Mouse (Mus musculus) liver, embryonic 16.5 days (tissue): ENCODE measurements at regions not wholly inside any gene's neighbourhood (a gene's known extent, or its start where the extent isn't known, plus 50 kb on each side); places are given as distances from the start of the nearest gene placed in this dataset.

Source experiments
- ATAC-seq: fragments of 200-750 bp; cut with Nextera tagmentation; 2 replicates; pipeline ENCODE4 v1.8.0; 2017; ENCODE audit warnings: low read depth, mild to moderate bottlenecking, moderate number of reproducible peaks, moderate library complexity
- H3K27ac ChIP-seq: fragments of 300-500 bp; sonication (generic); 2 replicates; pipeline ENCODE4 v1.5.1; 2014; ENCODE audit warnings: mild to moderate bottlenecking, low read length
- H3K27me3 ChIP-seq: fragments of 300-500 bp; sonication (generic); 2 replicates; pipeline ENCODE4 v1.6.1; 2014; ENCODE audit warnings: low read depth, low read length, mixed read lengths; ENCODE audit not compliant: control insufficient read depth, insufficient read depth
- H3K36me3 ChIP-seq: fragments of 300-500 bp; sonication (generic); 2 replicates; pipeline ENCODE4 v1.6.1; 2014; ENCODE audit warnings: mild to moderate bottlenecking; ENCODE audit not compliant: control insufficient read depth, insufficient read depth
- H3K4me1 ChIP-seq: fragments of 300-500 bp; sonication (generic); 2 replicates; pipeline ENCODE4 v1.6.1; 2014; ENCODE audit warnings: low read depth, low read length, mixed read lengths; ENCODE audit not compliant: control insufficient read depth
- H3K4me2 ChIP-seq: fragments of 300-500 bp; sonication (generic); 2 replicates; pipeline ENCODE4 v1.6.1; 2014; ENCODE audit warnings: low read depth, low read length, mixed read lengths
- H3K4me3 ChIP-seq: fragments of 300-500 bp; sonication (generic); 2 replicates; pipeline ENCODE4 v1.5.1; 2014; ENCODE audit warnings: low read depth, mild to moderate bottlenecking, low read length
- H3K9ac ChIP-seq: fragments of 300-500 bp; sonication (generic); 2 replicates; pipeline ENCODE4 v1.6.1; 2014; ENCODE audit warnings: low read depth, low read length
- H3K9me3 ChIP-seq: fragments of 300-500 bp; sonication (generic); replicated peaks from 2 replicates; pipeline ENCODE4 v1.6.1; 2016; ENCODE audit warnings: low read length; ENCODE audit not compliant: control insufficient read depth
- WGBS: fragments of 180-500 bp; shearing (Covaris S2); extraction: QIAGEN DNeasy Blood & Tissue Kit; methylation state at CpG from one replicate; pipeline ENCODE4 v1.1.7; 2014; ENCODE audit not compliant: insufficient replicate concordance; 5-methylcytosine and 5-hydroxymethylcytosine counted together

DNA sequence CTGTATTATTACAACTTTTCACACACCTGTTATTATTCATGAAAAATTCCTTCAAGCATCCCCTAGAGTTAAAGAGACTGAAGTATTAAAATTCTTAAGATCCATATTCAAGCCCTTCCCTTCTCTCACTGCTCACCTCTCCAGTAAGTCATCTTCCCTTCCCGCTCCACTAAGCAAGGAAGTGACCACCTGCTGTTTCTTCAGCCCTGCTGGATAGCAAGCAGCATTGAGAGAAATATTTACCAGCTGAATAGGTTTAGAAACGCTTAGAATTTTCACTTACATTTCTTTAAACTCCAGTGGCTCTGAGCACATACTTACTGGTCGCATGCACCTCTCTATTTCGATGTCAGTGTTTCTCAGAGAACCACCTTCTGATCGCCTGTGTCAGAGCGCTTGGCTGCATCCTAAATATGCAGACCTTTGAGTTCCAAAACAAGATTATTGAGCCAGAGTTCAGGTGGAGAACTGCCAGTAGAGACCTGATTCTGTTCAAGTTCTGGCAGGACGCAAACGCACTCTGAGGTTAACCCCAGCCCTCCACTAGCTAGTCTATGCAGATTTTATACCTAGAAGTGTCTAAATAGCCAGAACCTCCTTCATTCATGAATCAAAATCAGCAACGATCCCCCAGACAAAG is 314.9 kb downstream of the Mllt3 start:
- Histone ChIP-seq H3K9ac (no peak overlapping the region), H3K27ac (no peak overlapping the region), H3K4me1 (no peaks in the 10 kb centered on the region), H3K4me3 (no peak overlapping the region), H3K36me3 (no peaks in the 10 kb centered on the region), H3K4me2 (no peak overlapping the region), H3K9me3 (no peaks in the 10 kb centered on the region), H3K27me3 (no peaks in the 10 kb centered on the region)
- ATAC-seq = no peak
- whole genome bisulfite sequencing = 63% methylated on average over 9 of the region's 9 CpGs

DNA sequence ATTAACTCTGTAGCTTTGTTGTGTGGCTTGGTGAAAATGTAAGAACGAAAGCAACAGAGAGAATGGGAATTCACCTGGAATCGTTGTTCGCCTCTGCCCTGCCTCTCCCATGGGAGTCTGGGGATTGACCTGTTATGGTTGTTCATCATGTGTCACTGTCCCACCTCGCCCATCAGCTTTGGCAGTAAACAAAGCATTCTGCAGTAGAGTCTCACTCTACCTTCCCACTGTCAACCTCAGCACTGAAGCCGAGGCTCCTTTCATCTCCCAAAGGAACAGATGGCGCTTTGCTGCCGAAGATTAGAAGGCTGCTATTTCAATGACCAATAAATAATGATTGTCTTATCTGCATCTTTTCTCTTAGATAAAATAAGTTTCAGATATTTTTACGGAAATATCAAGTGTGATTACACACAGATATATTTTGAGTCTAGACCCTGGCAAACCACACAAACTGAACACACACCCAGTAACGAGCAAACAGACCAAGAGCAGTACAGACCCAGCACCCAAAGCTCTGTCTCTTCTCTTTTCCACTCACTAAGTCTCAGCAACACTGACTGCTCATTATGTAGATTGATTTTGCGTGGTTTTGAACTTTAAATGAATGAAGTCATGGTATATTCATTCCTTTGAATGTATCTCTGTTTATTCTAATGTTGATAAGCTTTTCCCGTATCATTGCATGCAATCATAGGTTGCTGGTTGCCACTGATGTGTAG is 317.8 kb downstream of the Mllt3 start:
- no peaks in the 10 kb centered on the region for H3K27me3 ChIP-seq
- H3K27ac ChIP-seq = no peak overlapping the region
- 59% methylated on average over 11 of the region's 11 CpGs for WGBS
- no peak for ATAC-seq
- no peak overlapping the region for H3K9ac ChIP-seq
- H3K36me3 ChIP-seq = no peaks in the 10 kb centered on the region
- no peaks in the 10 kb centered on the region for H3K9me3 ChIP-seq
- no peak overlapping the region for H3K4me2 ChIP-seq
- H3K4me1 ChIP-seq = no peaks in the 10 kb centered on the region
- H3K4me3 ChIP-seq = no peak overlapping the region

DNA sequence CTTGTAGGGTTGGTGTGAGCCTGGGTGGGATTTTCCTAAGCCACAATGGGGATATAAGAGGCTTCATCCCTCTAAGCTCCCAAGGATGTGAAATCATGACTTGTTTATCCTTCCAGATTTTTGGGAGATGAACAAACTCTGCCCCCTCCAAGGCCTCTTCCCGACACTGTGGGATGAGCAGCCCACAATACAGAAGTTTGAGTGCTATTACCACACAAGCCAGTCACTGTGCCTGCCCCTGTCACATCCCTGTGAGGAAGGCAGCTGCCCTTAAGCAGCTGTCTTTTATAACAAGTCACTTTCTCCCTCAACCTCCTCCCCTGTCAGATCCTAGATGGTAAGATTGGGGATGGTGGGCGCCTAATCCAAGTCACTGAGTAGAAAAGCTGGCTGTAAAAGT is 320.5 kb downstream of the Mllt3 start:
- 38% methylated on average over 2 of the region's 2 CpGs for WGBS
- H3K9me3 ChIP-seq = no peaks in the 10 kb centered on the region
- no peaks in the 10 kb centered on the region for H3K4me1 ChIP-seq
- H3K27me3 ChIP-seq = no peaks in the 10 kb centered on the region
- H3K4me3 ChIP-seq = no peak overlapping the region
- no peak overlapping the region for H3K4me2 ChIP-seq
- no peaks in the 10 kb centered on the region for H3K36me3 ChIP-seq
- H3K27ac ChIP-seq = no peak overlapping the region
- no peak overlapping the region for H3K9ac ChIP-seq
- no peak for ATAC-seq

DNA sequence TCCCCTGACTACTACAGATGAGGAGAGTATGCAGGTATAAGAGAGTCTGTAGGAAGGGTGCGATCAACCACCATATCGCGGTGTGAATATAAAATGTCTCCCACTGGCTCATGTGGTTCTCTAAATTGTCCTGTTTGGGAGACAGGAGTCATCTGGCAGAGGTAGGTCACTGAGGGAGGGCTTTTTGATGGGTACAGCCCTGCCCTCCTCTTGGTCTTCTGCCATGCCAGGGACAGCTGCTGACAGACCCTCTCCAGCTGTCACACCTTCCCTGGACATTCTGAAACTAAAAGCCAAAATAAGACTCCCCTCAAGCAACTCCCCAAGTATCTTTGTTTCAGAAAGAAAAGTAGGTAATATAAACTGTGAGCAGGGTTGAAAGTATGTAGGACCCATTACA is 320.9 kb downstream of the Mllt3 start:
- no peaks in the 10 kb centered on the region for H3K9me3 ChIP-seq
- no peak overlapping the region for H3K27ac ChIP-seq
- H3K36me3 ChIP-seq = no peaks in the 10 kb centered on the region
- no peak overlapping the region for H3K4me3 ChIP-seq
- no peak for ATAC-seq
- H3K4me2 ChIP-seq = no peak overlapping the region
- WGBS = 87% methylated on average over 3 of the region's 3 CpGs
- no peaks in the 10 kb centered on the region for H3K27me3 ChIP-seq
- H3K4me1 ChIP-seq = no peaks in the 10 kb centered on the region
- H3K9ac ChIP-seq = no peak overlapping the region

DNA sequence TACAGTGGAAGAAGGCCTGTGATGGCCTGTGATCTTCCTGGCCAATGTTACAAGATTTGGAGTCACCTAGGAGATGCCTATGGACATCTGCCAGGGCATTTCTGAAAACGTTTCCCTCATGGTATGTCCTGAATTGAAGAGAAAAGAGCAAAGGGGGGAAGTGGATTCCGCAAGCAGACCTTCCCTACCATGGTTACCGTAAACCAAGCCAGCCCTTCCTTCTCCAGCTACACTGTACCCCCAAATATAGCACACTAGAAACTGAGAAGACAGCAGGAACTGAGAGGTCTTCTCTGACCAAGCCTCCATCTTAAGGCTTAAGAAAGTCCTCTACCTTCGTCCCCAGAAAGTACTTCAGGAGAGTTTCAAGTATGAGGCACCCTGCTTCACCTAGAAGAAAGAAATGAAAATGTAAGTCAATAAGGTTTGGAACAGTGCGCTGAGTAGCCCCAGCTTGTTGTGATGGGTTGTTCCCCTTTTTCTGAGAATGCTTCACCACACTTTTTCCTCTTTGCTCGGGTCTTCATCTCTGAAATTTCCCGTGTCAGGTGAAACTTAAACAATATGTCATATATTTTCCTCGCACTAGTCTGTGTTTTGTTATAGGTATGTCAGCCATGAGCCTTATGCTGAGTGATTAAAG is 321.9 kb downstream of the Mllt3 start:
- Histone ChIP-seq H3K27ac (no peak overlapping the region), H3K27me3 (no peaks in the 10 kb centered on the region), H3K4me1 (no peaks in the 10 kb centered on the region), H3K4me2 (no peak overlapping the region), H3K9ac (no peak overlapping the region), H3K9me3 (no peaks in the 10 kb centered on the region), H3K4me3 (no peak overlapping the region), H3K36me3 (no peaks in the 10 kb centered on the region)
- ATAC-seq = no peak
- 51% methylated on average over 8 of the region's 8 CpGs for WGBS

DNA sequence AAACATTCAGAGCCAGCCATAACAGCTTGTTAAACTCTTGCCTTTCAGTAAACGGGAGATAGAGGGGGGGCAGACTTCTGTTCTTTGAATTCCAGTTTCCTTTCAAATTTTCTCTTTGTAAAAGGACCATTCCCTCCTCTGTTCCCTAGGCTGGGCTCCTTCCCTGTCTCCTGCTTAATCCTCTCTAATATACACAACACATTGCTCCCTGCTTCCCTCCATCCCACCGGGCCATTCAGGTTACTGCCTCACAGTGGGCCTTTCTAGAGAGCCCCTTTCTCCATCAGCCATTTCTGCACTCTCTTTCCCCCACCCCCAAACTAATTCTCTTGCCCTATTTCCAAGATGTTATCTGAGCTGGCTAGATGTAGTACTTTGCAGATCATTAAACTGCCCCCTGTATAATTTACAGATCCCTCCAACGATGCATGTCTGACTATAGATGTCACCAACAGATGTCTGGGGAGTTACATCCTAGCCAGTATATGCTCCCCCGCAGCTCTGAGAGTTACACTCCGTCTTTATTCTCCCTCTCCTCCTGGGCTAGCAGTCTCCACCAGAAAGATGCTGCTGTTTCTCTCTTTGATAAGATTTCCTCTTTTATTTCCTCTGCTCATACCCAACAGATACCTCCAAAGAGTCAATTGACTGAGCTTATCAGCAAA is 324.1 kb downstream of the Mllt3 start:
- no peaks in the 10 kb centered on the region for H3K9me3 ChIP-seq
- H3K27me3 ChIP-seq = no peaks in the 10 kb centered on the region
- H3K4me3 ChIP-seq = no peak overlapping the region
- no peaks in the 10 kb centered on the region for H3K36me3 ChIP-seq
- H3K4me2 ChIP-seq = no peak overlapping the region
- ATAC-seq = no peak
- H3K27ac ChIP-seq = no peak overlapping the region
- H3K4me1 ChIP-seq = no peaks in the 10 kb centered on the region
- 17% methylated on average over 5 of the region's 5 CpGs for WGBS
- H3K9ac ChIP-seq = no peak overlapping the region

DNA sequence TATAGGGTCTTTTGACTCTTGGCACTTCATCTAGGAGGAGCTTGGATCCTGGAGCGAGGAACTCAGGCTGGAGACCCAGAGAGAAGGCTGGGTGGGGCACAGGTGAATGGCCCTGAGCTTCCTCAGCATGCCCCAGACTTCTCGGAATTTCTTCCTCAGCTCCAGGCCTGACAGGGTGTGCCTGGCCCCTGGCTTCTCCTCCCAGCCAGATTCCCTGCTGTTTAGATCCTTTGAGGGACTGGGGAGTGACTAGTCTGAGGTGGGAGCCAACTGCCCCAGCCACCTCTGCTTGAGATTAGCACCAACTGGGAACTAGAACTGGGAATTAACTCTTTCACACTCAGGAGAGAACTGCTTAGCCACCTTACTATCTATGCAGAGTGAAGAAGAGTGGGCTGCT is 325.8 kb downstream of the Mllt3 start:
- ATAC-seq = no peak
- Histone ChIP-seq H3K4me3 (no peak overlapping the region), H3K9ac (no peak overlapping the region), H3K9me3 (no peaks in the 10 kb centered on the region), H3K27me3 (no peaks in the 10 kb centered on the region), H3K4me2 (no peak overlapping the region), H3K27ac (no peak overlapping the region), H3K4me1 (no peaks in the 10 kb centered on the region), H3K36me3 (no peaks in the 10 kb centered on the region)
- 31% methylated on average over 2 of the region's 2 CpGs for WGBS

DNA sequence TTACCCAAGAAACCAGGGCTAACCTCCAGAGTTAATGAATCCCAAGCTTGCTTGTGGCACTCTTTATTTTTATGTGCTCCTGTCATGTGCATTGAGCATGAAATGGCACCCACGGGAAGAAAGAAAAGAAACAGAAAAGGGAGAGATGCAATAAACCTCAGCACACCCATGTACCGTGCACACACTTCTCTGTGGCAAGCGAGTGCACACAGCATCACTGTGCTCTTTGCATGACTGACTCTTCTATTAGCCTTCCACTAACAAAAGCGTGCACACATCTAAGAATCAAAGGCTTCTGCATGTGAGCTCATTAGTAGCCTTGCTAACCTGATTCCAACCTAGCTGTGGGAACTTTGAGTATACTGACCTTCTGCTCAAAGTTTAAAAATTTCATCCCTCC is 330.3 kb downstream of the Mllt3 start:
- Histone ChIP-seq H3K9me3 (no peaks in the 10 kb centered on the region), H3K27ac (no peak overlapping the region), H3K9ac (no peak overlapping the region), H3K4me1 (no peaks in the 10 kb centered on the region), H3K36me3 (no peaks in the 10 kb centered on the region), H3K27me3 (no peaks in the 10 kb centered on the region), H3K4me2 (no peak overlapping the region), H3K4me3 (no peak overlapping the region)
- WGBS = 52% methylated on average over 4 of the region's 4 CpGs
- ATAC-seq = no peak

DNA sequence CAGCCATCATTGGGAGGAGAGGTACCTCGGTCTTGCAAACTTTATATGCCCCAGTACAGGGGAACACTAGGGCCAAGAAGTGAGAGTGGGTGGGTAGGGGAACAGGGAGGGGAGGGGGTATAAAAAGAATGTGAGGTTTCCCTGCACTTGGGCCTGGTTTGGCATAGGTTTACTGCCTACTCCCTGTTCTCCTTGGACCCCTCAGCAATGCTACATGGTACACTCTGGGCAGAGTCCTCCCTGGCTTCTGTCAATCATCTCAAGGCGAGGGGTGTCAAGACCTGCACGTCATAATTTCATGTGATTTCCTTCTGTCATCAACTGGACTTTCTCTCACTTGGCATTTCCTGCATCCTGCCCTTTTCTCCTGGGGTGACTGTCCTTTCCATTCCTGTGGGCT is 330.9 kb downstream of the Mllt3 start:
- Histone ChIP-seq H3K9me3 (no peaks in the 10 kb centered on the region), H3K4me3 (no peak overlapping the region), H3K9ac (no peak overlapping the region), H3K36me3 (no peaks in the 10 kb centered on the region), H3K27ac (no peak overlapping the region), H3K27me3 (no peaks in the 10 kb centered on the region), H3K4me2 (no peak overlapping the region), H3K4me1 (no peaks in the 10 kb centered on the region)
- WGBS = 45% methylated on average over 3 of the region's 3 CpGs
- no peak for ATAC-seq
